Mouse (Mus musculus): ENCODE measurements around the gene Nipal3. TPM values are rescaled to one million over a fixed set of nuclear protein-coding genes. Genes with fewer than 3 reads are reported as not detected.

Nipal3 gene
- total and polyA plus RNA-seq, 3 experiments, result 3.5 to 10.4 TPM; not detected in 1

- TF ChIP-seq ETS1 (IDR thresholded peaks at IDR 0.05; ENCODE audit: low read depth, low read length) (no peak), ZNF384 (IDR thresholded peaks at IDR 0.05; ENCODE audit: low read depth, low read length) (no peak)
Measured at GRCm38 (mm10) chr4:135411633-135412032, 83.2 kb downstream of the Nipal3 start (continued).

GRCm38 (mm10) chr4:135406180-135406579 is 88.7 kb downstream of the Nipal3 start:
- Histone ChIP-seq H3K27me3 (ENCODE audit: control insufficient read depth in 1 of 2, insufficient read depth in 2 of 2, low read length in 2 of 2) (no peaks in the 10 kb centered on the region), H3K27ac (ENCODE audit: control insufficient read depth, low read depth, low read length) (peak overlapping the region; percentile 30; the same call in 1 of the 2 replicates), H3K9ac (ENCODE audit: control insufficient read depth, low read depth, low read length, poor library complexity, severe bottlenecking) (no peak overlapping the region), H3K79me2 (ENCODE audit: control insufficient read depth, insufficient read depth, low read length, poor library complexity) (no peaks in the 10 kb centered on the region), H3K9me3 (replicated peaks; ENCODE audit: insufficient read depth, low read length) (no peaks in the 10 kb centered on the region), H3K4me1 (ENCODE audit: control insufficient read depth in 1 of 2, insufficient read depth in 2 of 2, low read length in 2 of 2) (peaks cover 5 to 30% of the 10 kb centered on the region in 2 experiments; a peak in 3 of 4 replicates), H3K36me3 (ENCODE audit: control insufficient read depth in 1 of 2, insufficient read depth in 2 of 2, low read length in 2 of 2) (peaks cover 0 to 26% of the 10 kb centered on the region in 2 experiments; a peak in 2 of 4 replicates), H3K4me3 (ENCODE audit: control insufficient read depth in 1 of 2, insufficient read depth in 1 of 2, low read depth in 2 of 2, low read length in 2 of 2) (no peak overlapping the region)
- 0 out of 2 replicates have a peak, but pooled peaks have one; percentile 22 for TF ChIP-seq MAFK (IDR thresholded peaks at IDR 0.05; ENCODE audit: borderline replicate concordance, low read depth, low read length)
- TF ChIP-seq UBTF (IDR thresholded peaks at IDR 0.05; ENCODE audit: borderline replicate concordance, insufficient read depth, low read depth, low read length), result no peak
- no peak for TF ChIP-seq SMC3 (IDR thresholded peaks at IDR 0.05; ENCODE audit: low read depth, low read length)
- peak; percentile 78 for TF ChIP-seq USF1 (IDR thresholded peaks at IDR 0.05; ENCODE audit: low read depth, low read length)
- TF ChIP-seq RCOR1 (IDR thresholded peaks at IDR 0.05; ENCODE audit: low read depth, low read length), result peak; percentile 41; the same call in 1 of the 2 replicates
- no peak for TF ChIP-seq TBP (IDR thresholded peaks at IDR 0.05; ENCODE audit: low read depth, low read length)
- peak; percentile 48 to 69 for TF ChIP-seq EP300 (IDR thresholded peaks at IDR 0.05; ENCODE audit: low read depth in 1 of 2, low read length in 2 of 2)
- 0 out of 2 replicates have a peak, but pooled peaks have one; percentile 35 for TF ChIP-seq MAZ (IDR thresholded peaks at IDR 0.05; ENCODE audit: low read depth, low read length)
- no peak for TF ChIP-seq POLR2AphosphoS5 (IDR thresholded peaks at IDR 0.05; ENCODE audit: borderline replicate concordance, low read depth, low read length)
- peak; percentile 93 for TF ChIP-seq ETS1 (IDR thresholded peaks at IDR 0.05; ENCODE audit: low read depth, low read length)
- TF ChIP-seq MAX (IDR thresholded peaks at IDR 0.05; ENCODE audit: low read length), result no peak
- TF ChIP-seq JUND (IDR thresholded peaks at IDR 0.05; ENCODE audit: low read depth, low read length), result peak; percentile 61; the same call in 1 of the 2 replicates
- TF ChIP-seq BHLHE40 (IDR thresholded peaks at IDR 0.05; ENCODE audit: borderline replicate concordance, low read depth, low read length), result peak; percentile 61; the same call in 1 of the 2 replicates
- TF ChIP-seq ZNF384 (IDR thresholded peaks at IDR 0.05; ENCODE audit: low read depth, low read length), result no peak
- no peak for TF ChIP-seq MXI1 (IDR thresholded peaks at IDR 0.05; ENCODE audit: low read depth, low read length)
- peak; percentile 94 for DNase-seq (ENCODE audit: low read depth, low spot score)

GRCm38 (mm10) chr4:135404916-135405315 is 89.9 kb downstream of the Nipal3 start:
- Histone ChIP-seq H3K4me3 (ENCODE audit: control insufficient read depth in 1 of 2, insufficient read depth in 1 of 2, low read depth in 2 of 2, low read length in 2 of 2) (no peak overlapping the region), H3K36me3 (ENCODE audit: control insufficient read depth in 1 of 2, insufficient read depth in 2 of 2, low read length in 2 of 2) (peaks cover 0 to 26% of the 10 kb centered on the region in 2 experiments; a peak in 2 of 4 replicates), H3K4me1 (ENCODE audit: control insufficient read depth in 1 of 2, insufficient read depth in 2 of 2, low read length in 2 of 2) (peaks cover 5 to 30% of the 10 kb centered on the region in 2 experiments; a peak in 3 of 4 replicates), H3K9ac (ENCODE audit: control insufficient read depth, low read depth, low read length, poor library complexity, severe bottlenecking) (no peak overlapping the region), H3K9me3 (replicated peaks; ENCODE audit: insufficient read depth, low read length) (no peaks in the 10 kb centered on the region), H3K27me3 (ENCODE audit: control insufficient read depth in 1 of 2, insufficient read depth in 2 of 2, low read length in 2 of 2) (no peaks in the 10 kb centered on the region), H3K79me2 (ENCODE audit: control insufficient read depth, insufficient read depth, low read length, poor library complexity) (no peaks in the 10 kb centered on the region), H3K27ac (ENCODE audit: control insufficient read depth, low read depth, low read length) (peak overlapping the region; percentile 15; the same call in 1 of the 2 replicates)
- peak; percentile 57 for DNase-seq (ENCODE audit: low read depth, low spot score)
- TF ChIP-seq JUND (IDR thresholded peaks at IDR 0.05; ENCODE audit: low read depth, low read length), result no peak
- TF ChIP-seq MXI1 (IDR thresholded peaks at IDR 0.05; ENCODE audit: low read depth, low read length), result no peak
- TF ChIP-seq POLR2AphosphoS2 (IDR thresholded peaks at IDR 0.05; ENCODE audit: low read length), result no peak
- no peak for TF ChIP-seq USF1 (IDR thresholded peaks at IDR 0.05; ENCODE audit: low read depth, low read length)
- no peak for TF ChIP-seq ZNF384 (IDR thresholded peaks at IDR 0.05; ENCODE audit: low read depth, low read length)
- no peak for TF ChIP-seq POLR2AphosphoS5 (IDR thresholded peaks at IDR 0.05; ENCODE audit: borderline replicate concordance, low read depth, low read length)
- TF ChIP-seq NELFE (IDR thresholded peaks at IDR 0.05; ENCODE audit: low read depth, low read length), result no peak
- no peak for TF ChIP-seq KAT2A (conservative IDR thresholded peaks at IDR 0.05; ENCODE audit: low read depth, low read length)
- no peak for TF ChIP-seq MAFK (IDR thresholded peaks at IDR 0.05; ENCODE audit: borderline replicate concordance, low read depth, low read length)
- no peak for TF ChIP-seq ELF1 (IDR thresholded peaks at IDR 0.05; ENCODE audit: low read depth, low read length)
- TF ChIP-seq ETS1 (IDR thresholded peaks at IDR 0.05; ENCODE audit: low read depth, low read length), result no peak
- TF ChIP-seq RAD21 (IDR thresholded peaks at IDR 0.05; ENCODE audit: low read depth, low read length), result no peak
- no peak for TF ChIP-seq ZKSCAN1 (IDR thresholded peaks at IDR 0.05; ENCODE audit: low read depth, low read length)
- TF ChIP-seq E2F4 (IDR thresholded peaks at IDR 0.05; ENCODE audit: borderline replicate concordance, low read depth, low read length), result no peak
- TF ChIP-seq RCOR1 (IDR thresholded peaks at IDR 0.05; ENCODE audit: low read depth, low read length), result no peak
- no peak for TF ChIP-seq UBTF (IDR thresholded peaks at IDR 0.05; ENCODE audit: borderline replicate concordance, insufficient read depth, low read depth, low read length)
- no peak for TF ChIP-seq USF2 (IDR thresholded peaks at IDR 0.05; ENCODE audit: borderline replicate concordance in 1 of 2, insufficient read depth in 1 of 2, low read depth in 1 of 2, low read length in 2 of 2)
- no peak for TF ChIP-seq MYC (IDR thresholded peaks at IDR 0.05; ENCODE audit: low read depth, low read length)
- TF ChIP-seq SIN3A (IDR thresholded peaks at IDR 0.05; ENCODE audit: low read length), result no peak
- TF ChIP-seq EP300 (IDR thresholded peaks at IDR 0.05; ENCODE audit: low read depth in 1 of 2, low read length in 2 of 2), result no peak
